Mouse (Mus musculus): ENCODE measurements at regions not wholly inside any gene's neighbourhood (a gene's known extent, or its start where the extent isn't known, plus 50 kb on each side); places are given as distances from the start of the nearest gene placed in this dataset.
A peak's percentile ranks its signal among the peaks of the same experiment; 100 is the strongest.

GRCm38 (mm10) chr13:6059515-6060228, 198.4 kb downstream of the Klf6 start:
- DNase-seq (ENCODE audit: low read depth, low spot score), result no peak

- no peak for DNase-seq (ENCODE audit: low read depth, low spot score)
Observed at GRCm38 (mm10) chr13:6060229-6060845, 199.1 kb downstream of the Klf6 start.

- DNase-seq (ENCODE audit: low read depth, low spot score), result no peak
Observed at GRCm38 (mm10) chr13:6062305-6062704, 201.0 kb downstream of the Klf6 start.

- DNase-seq (ENCODE audit: low read depth, low spot score), result no peak
Observed at GRCm38 (mm10) chr13:6062729-6063386, 201.6 kb downstream of the Klf6 start.

DNA sequence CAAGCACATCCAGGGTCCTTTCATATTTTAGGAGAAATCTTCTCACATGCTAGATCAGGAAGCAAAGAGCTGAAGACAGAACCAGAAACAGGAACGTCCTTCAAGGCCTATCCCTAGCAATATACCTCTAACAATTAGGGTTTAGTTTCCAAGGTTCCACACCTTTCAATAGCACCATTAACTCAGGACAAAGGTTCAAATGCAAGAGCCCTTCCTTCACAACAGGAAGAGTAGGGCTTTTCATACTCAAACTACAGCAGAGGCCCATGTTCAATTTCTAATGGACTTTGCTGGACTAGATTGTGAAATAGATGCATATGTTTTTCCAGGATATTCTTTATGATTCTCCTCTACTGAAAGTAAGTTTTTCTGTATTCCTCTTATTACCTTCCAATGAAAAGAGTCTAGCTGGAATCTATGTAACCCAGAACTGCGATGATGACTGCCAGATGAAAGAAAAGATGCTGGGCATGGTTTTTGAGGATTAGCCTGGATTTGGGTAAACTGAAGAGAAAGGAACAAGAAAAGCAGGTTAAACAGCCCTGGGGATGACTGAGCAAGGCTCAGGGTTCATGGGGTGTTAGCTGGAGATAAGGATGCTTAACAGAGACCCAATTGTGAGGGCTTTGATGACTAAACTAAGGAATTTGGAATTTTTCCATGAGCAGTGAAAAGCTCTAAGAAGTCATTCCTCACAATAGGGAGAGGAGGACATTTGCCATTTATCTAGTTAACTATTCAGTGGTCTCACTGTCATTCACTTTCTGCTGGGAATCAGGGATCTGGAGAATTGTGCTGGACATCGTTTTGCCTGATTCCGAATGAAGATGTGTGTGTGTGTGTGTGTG, 215.9 kb downstream of the Klf6 start:
- DNase-seq (ENCODE audit: low read depth, low spot score), result no peak

- no peak for DNase-seq (ENCODE audit: low read depth, low spot score)
Observed at GRCm38 (mm10) chr13:6085891-6086290, 224.6 kb downstream of the Klf6 start.

DNA sequence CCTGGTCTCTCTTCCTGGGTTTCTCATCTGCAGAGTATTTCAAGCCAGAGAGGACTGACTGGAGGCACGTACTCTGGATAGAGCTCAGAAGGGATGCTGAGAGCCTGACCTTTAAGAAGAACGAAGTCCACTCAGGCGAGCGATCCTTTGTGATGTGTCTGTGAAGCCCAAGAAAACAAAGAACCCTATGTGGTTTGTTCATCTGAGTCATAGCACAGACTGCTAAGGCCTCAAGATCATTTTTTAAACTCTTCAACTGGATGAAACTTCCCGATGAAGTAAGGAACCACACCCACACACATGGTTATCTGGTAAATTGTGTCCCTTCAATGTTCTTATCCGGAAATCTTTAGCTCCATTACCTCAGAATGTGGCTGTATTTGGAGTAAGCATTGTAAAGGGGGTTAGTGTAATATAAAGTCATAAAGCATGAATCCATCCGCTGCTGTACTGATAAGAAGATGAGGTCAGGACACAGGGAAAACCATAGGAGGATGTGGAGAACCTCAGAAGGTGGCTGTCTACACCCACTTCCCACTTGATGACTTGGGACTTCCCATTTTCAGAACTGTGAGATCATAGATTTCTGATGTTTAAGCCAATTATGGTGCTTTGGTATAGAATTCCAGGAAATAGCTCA, 247.9 kb downstream of the Klf6 start:
- no peak for DNase-seq (ENCODE audit: low read depth, low spot score)

DNA sequence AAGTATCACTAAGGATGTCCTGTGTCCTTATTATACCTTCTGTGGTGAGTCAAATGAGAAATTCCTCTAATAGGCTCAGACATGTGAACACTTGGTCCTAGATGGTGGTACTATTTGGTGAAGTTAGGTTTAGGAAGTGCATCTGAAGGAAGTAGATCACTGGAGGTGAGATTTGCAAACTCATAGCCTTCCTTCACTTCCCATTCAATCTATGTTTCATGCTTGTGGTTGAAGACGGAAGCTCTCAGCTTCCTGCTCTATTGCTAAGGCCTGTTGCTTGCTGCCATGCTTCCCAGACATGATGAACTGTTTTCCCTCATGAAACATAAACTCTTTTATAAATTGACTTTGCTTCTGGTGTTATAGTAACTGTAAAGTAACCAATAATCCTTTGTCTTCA, 258.4 kb downstream of the Klf6 start:
- DNase-seq (ENCODE audit: low read depth, low spot score), result no peak

- peak; percentile 79 for DNase-seq (ENCODE audit: low read depth, low spot score)
Observed at GRCm38 (mm10) chr13:6127311-6127710, 266.0 kb downstream of the Klf6 start.

DNA sequence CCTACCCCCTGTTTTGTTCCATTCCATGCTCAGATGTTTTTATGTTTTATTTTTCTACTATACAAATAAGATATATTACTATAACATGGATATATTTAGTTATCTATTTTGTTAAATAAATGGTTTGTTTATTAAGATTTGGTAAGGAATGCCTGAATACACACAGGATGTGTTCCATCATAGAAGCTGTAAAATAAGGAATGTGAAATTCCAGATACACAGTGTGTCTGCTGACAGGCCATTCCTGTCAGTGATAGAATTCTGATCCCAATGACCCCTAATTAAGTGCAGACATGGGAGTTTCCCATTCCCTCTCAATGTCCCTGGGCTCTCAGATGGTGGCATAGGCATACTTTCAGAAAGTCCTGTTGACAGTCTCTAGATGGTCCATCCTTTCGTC, 267.6 kb downstream of the Klf6 start:
- no peak for DNase-seq (ENCODE audit: low read depth, low spot score)

DNA sequence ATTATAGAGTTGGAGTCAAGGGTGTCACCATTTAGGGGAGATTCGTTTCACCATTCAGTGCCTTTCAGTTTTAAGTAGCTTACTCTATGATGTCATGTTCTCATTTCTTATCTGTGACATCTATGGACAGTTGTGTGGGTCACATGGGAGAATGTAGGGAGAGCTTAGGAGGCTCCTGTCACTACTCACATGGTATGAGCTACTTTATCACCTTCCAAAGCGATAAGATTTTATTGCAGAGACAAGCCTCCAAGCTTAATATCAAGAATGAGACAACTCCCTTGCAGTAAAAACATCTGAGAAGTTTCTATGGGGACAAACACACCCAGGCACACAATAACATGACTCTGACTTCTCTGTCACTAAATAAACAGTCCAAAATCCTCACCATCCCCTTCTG, 270.1 kb downstream of the Klf6 start:
- no peak for DNase-seq (ENCODE audit: low read depth, low spot score)

DNA sequence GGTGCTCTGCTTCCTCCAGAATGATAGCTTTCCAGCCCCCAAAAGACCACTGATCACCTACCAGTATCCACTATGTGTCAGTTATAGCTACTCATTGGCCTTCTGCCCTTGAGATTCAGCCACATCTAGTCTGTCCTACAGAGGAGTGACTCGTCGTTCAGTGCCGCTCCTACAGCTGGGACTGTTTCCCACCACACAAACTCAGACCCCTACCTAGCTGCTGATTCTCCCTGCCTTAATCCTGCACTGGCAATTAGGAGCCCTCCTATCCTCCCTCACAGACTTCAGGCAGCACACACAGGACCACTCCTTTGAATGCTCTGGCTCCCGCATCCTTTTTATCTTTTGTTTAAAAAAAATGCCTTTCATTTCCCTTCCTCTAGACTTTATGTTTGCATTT, 275.9 kb downstream of the Klf6 start:
- DNase-seq (ENCODE audit: low read depth, low spot score), result no peak

GRCm38 (mm10) chr13:6142771-6143170, 281.5 kb downstream of the Klf6 start:
- no peak for DNase-seq (ENCODE audit: low read depth, low spot score)

DNA sequence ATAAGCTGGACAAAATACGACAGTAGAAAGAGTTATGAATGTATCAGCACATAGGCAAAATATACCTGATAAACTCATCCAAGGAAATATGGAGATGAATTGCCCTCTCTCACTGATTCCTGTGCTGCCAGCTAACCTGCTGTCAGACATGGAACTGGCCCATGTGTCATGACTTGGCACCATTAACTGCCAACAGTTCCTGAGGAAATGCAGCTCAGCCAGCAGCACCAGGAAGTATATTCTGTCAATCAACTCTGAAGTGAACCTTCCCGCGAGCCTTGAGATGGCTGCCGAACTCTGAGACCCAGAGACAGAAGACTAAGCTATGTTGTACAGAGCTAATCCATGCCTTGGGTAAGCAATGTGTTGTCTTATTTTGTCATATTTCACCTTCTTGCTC, 292.4 kb downstream of the Klf6 start:
- no peak for DNase-seq (ENCODE audit: low read depth, low spot score)

- peak; percentile 64 for DNase-seq (ENCODE audit: low read depth, low spot score)
Observed at GRCm38 (mm10) chr13:6156191-6156590, 294.9 kb downstream of the Klf6 start.

- no peak for DNase-seq (ENCODE audit: low read depth, low spot score)
Observed at GRCm38 (mm10) chr13:6157029-6157428, 295.7 kb downstream of the Klf6 start.

- DNase-seq (ENCODE audit: low read depth, low spot score), result no peak
Observed at GRCm38 (mm10) chr13:6157946-6158345, 296.7 kb downstream of the Klf6 start.

DNA sequence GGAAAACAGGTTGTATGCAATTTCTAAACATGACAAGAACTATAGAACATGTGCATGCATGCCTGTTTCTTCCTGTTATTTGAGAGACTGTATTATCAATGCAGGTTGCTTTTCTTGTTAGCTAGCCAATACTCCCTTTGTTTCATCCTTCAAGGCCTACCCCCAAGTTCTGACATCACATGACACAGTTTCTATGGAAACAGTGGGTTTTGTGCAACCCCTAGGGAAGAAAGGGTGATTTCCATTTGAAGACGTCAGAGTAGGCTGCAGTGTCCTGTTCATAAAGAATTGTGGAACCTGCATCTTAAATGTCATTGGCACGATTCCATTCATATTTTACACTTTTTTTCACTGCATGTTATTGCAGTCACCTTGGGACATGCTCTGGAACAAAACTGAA, 298.1 kb downstream of the Klf6 start:
- DNase-seq (ENCODE audit: low read depth, low spot score), result no peak

DNA sequence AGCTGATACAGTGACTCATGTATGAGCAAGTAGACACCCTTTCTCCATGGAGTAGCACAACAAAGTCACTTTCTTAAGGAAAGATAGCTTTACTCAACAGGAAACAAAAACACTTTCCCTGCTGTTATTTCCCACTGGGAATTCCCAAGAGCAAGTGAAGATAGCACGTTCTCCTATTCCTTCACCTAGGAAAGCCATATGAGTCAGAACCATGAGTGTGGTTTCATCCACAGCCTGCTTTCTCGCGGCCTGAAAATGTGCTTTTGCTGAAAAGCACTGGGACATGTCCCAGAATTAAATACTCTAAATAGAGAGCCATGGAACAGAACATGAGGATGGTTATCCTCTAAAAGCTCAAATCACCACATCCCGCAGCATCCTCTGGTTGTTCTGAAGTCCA, 304.6 kb downstream of the Klf6 start:
- no peak for DNase-seq (ENCODE audit: low read depth, low spot score)

- no peak for DNase-seq (ENCODE audit: low read depth, low spot score)
Observed at GRCm38 (mm10) chr13:6167055-6167761, 305.9 kb downstream of the Klf6 start.

DNA sequence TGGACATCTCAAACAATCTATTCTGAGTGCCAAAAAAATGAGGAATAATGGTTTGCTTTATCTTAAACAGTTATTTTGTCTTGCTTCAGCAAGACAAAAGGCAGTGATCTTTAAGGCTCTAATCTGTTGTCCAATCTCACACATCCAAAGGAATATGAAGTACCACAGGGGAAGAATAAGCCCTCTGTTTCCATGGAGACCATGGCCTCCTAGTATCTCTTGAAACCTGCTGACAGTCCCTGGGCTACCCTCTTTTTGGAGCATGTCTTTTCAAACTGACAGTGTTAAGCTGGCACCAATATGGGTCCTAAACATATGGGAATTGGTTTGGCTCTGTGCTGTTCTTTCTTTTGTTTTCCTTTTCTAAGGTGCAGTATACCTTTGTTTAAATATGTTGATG, 311.8 kb downstream of the Klf6 start:
- no peak for DNase-seq (ENCODE audit: low read depth, low spot score)
